Mouse (Mus musculus) small intestine, adult 2 months (tissue): Measurements from ENCODE around the gene Copb2.

Source experiments
- CTCF ChIP-seq: fragments of 200-500 bp; IDR thresholded peaks from 2 replicates; pipeline ENCODE4 v1.5.1; 2012; ENCODE audit warnings: low read depth, mild to moderate bottlenecking, control low read depth, inconsistent platforms, low read length, moderate library complexity, mixed read lengths; ENCODE audit not compliant: insufficient replicate concordance, insufficient read length; ENCODE audit errors: extremely low read depth
- POLR2A ChIP-seq: fragments of 200-500 bp; IDR thresholded peaks from 2 replicates; pipeline ENCODE4 v1.6.1; 2012; ENCODE audit warnings: low read depth, mild to moderate bottlenecking, control low read depth, inconsistent platforms, low read length, moderate library complexity

DNA sequence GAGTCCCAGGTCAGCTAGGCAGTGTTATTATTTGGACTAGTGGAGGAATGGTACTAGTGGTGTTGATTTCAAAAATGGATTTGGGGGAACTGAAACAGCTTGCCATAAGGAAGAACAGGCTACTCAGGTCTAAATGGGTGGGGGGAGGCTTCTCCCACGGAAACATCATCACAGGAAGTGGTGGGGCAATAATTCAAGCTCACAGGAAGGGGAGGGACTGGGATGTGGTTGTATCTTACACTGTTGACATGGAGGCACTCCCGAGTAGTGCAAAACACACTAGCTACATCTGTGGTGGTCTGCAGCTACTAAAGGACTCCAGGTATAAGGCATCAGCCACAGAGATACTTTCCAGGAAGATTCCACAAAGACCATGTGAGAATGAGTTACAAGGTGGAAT lies 39.6 kb upstream of the Copb2 start:
- TF ChIP-seq POLR2A (no peak), CTCF (no peak)
